Mouse (Mus musculus) cortical plate, adult 2 months (tissue): Measurements from ENCODE around the gene Cpe. TPM values are rescaled to one million over a fixed set of nuclear protein-coding genes. Genes with fewer than 3 reads are reported as not detected.
A peak's percentile ranks its signal among the peaks of the same experiment; 100 is the strongest.
"Not testable (repeated sequence)": the region's sequence is repeated elsewhere in the genome, so short reads cannot be mapped to it uniquely, and the experiment has no call there.

ENCODE experiments used
- H3K27ac ChIP-seq: fragments of 200-500 bp; 2 replicates; pipeline ENCODE4 v1.5.1; 2012; ENCODE audit warnings: low read length, control low read depth, inconsistent platforms; ENCODE audit not compliant: insufficient read depth
- H3K4me1 ChIP-seq: fragments of 200-500 bp; 2 replicates; pipeline ENCODE4 v1.6.1; 2011; ENCODE audit warnings: low read length; ENCODE audit not compliant: control insufficient read depth, insufficient read depth
- H3K4me3 ChIP-seq: fragments of 200-500 bp; 2 replicates; pipeline ENCODE4 v1.5.1; 2011; ENCODE audit warnings: mild to moderate bottlenecking, low read length, control low read depth; ENCODE audit not compliant: insufficient read depth
- CTCF ChIP-seq: fragments of 200-500 bp; IDR thresholded peaks from 2 replicates; pipeline ENCODE4 v1.5.1; 2011; ENCODE audit warnings: mild to moderate bottlenecking, control low read depth, low read length; ENCODE audit not compliant: insufficient read depth; ENCODE audit errors: extremely low read depth
- POLR2A ChIP-seq: fragments of 200-500 bp; IDR thresholded peaks from 2 replicates; pipeline ENCODE4 v1.6.1; 2011; ENCODE audit warnings: mild to moderate bottlenecking, low read length, control low read depth; ENCODE audit not compliant: insufficient read depth; ENCODE audit errors: extremely low read depth
- polyA plus RNA-seq: library from polyadenylated mRNA; depleted of rRNA; stranded (reverse); fragments of >200 nt; gene quantifications from 2 replicates; pipeline ENCODE4 v1.2.3, GENCODE M21; 2012

Gene Cpe
- polyA plus RNA-seq, 1 experiment: 1,769 TPM

- Histone ChIP-seq H3K4me3 (no peak overlapping the region), H3K4me1 (peaks cover 2% of the 10 kb centered on the region), H3K27ac (no peak overlapping the region)
- no peak for TF ChIP-seq POLR2A
- no peak for TF ChIP-seq CTCF
These were observed 10.4 kb downstream of the Cpe start for GRCm38 (mm10) chr8:64682501-64682900.

GRCm38 (mm10) chr8:64676381-64676780, 16.5 kb downstream of the Cpe start:
- peaks cover 8% of the 10 kb centered on the region for H3K4me1 ChIP-seq
- no peak for TF ChIP-seq CTCF
- no peak for TF ChIP-seq POLR2A
- no peak overlapping the region for H3K4me3 ChIP-seq
- H3K27ac ChIP-seq: no peak overlapping the region

- no peak for TF ChIP-seq CTCF
- no peak for TF ChIP-seq POLR2A
- peaks cover 9% of the 10 kb centered on the region for H3K4me1 ChIP-seq
- no peak overlapping the region for H3K4me3 ChIP-seq
- peak overlapping the region; percentile 3; the same call in 1 of the 2 replicates for H3K27ac ChIP-seq
These were observed 17.8 kb downstream of the Cpe start for GRCm38 (mm10) chr8:64674951-64675585.

GRCm38 (mm10) chr8:64672920-64673319, 19.9 kb downstream of the Cpe start:
- Histone ChIP-seq H3K4me3 (no peak overlapping the region), H3K27ac (no peak overlapping the region), H3K4me1 (peaks cover 9% of the 10 kb centered on the region)
- TF ChIP-seq CTCF (no peak), POLR2A (no peak)

GRCm38 (mm10) chr8:64671937-64672336, 20.9 kb downstream of the Cpe start:
- peaks cover 12% of the 10 kb centered on the region for H3K4me1 ChIP-seq
- no peak overlapping the region for H3K27ac ChIP-seq
- TF ChIP-seq CTCF (no peak), POLR2A (no peak)
- no peak overlapping the region for H3K4me3 ChIP-seq

GRCm38 (mm10) chr8:64666305-64666704, 26.5 kb downstream of the Cpe start:
- Histone ChIP-seq H3K4me1 (peaks cover 23% of the 10 kb centered on the region), H3K27ac (0 out of 2 replicates have a peak overlapping the region, but pooled peaks have one; percentile 36)
- not testable (repeated sequence) for H3K4me3 ChIP-seq

- H3K27ac ChIP-seq: 0 out of 2 replicates have a peak overlapping the region, but pooled peaks have one; percentile 36
- no peak overlapping the region for H3K4me3 ChIP-seq
- peaks cover 25% of the 10 kb centered on the region for H3K4me1 ChIP-seq
- no peak for TF ChIP-seq POLR2A
These were observed 27.3 kb downstream of the Cpe start for GRCm38 (mm10) chr8:64665563-64665962.

- Histone ChIP-seq H3K4me1 (peaks cover 27% of the 10 kb centered on the region), H3K4me3 (no peak overlapping the region), H3K27ac (peak overlapping the region; percentile 51)
- TF ChIP-seq POLR2A (no peak), CTCF (no peak)
These were observed 28.0 kb downstream of the Cpe start for GRCm38 (mm10) chr8:64664811-64665210.

GRCm38 (mm10) chr8:64664350-64664749, 28.5 kb downstream of the Cpe start:
- TF ChIP-seq POLR2A: no peak
- no peak for TF ChIP-seq CTCF
- peaks cover 28% of the 10 kb centered on the region for H3K4me1 ChIP-seq
- peak overlapping the region; percentile 58 for H3K27ac ChIP-seq
- H3K4me3 ChIP-seq: no peak overlapping the region

GRCm38 (mm10) chr8:64659097-64659496, 33.8 kb downstream of the Cpe start:
- TF ChIP-seq POLR2A (no peak), CTCF (no peak)
- Histone ChIP-seq H3K27ac (peak overlapping the region; percentile 96), H3K4me1 (peaks cover 24% of the 10 kb centered on the region), H3K4me3 (no peak overlapping the region)

GRCm38 (mm10) chr8:64657980-64658401, 34.9 kb downstream of the Cpe start:
- H3K27ac ChIP-seq: peak overlapping the region; percentile 49
- no peak for TF ChIP-seq CTCF
- 0 out of 2 replicates have a peak, but pooled peaks have one; percentile 18 for TF ChIP-seq POLR2A
- H3K4me1 ChIP-seq: peaks cover 24% of the 10 kb centered on the region
- H3K4me3 ChIP-seq: no peak overlapping the region
